Mouse (Mus musculus) neural tube, embryonic 13.5 days (tissue): ENCODE results near the gene Ddx47. TPM values are rescaled to one million over a fixed set of nuclear protein-coding genes. Genes with fewer than 3 reads are reported as not detected.

Source experiments
- ATAC-seq: fragments of 200-750 bp; cut with Nextera tagmentation; 2 replicates; pipeline ENCODE4 v1.8.0; 2017; ENCODE audit warnings: low read depth, mild to moderate bottlenecking, moderate TSS enrichment, moderate library complexity
- H3K27ac ChIP-seq: fragments of 300-500 bp; sonication (generic); replicated peaks from 2 replicates; pipeline ENCODE4 v1.5.1; 2015; ENCODE audit warnings: moderate library complexity, mild to moderate bottlenecking, inconsistent platforms
- H3K27me3 ChIP-seq: fragments of 300-500 bp; sonication (generic); 2 replicates; pipeline ENCODE4 v1.6.1; 2015; ENCODE audit warnings: mild to moderate bottlenecking, inconsistent platforms
- H3K36me3 ChIP-seq: fragments of 300-500 bp; sonication (generic); 2 replicates; pipeline ENCODE4 v1.6.1; 2015; ENCODE audit warnings: mild to moderate bottlenecking, inconsistent platforms
- H3K4me1 ChIP-seq: fragments of 300-500 bp; sonication (generic); replicated peaks from 2 replicates; pipeline ENCODE4 v1.6.1; 2015; ENCODE audit warnings: inconsistent platforms
- H3K4me2 ChIP-seq: fragments of 300-500 bp; sonication (generic); 2 replicates; pipeline ENCODE4 v1.6.1; 2015; ENCODE audit warnings: inconsistent platforms, mild to moderate bottlenecking, moderate library complexity
- H3K4me3 ChIP-seq: fragments of 300-500 bp; sonication (generic); 2 replicates; pipeline ENCODE4 v1.5.1; 2015; ENCODE audit warnings: mild to moderate bottlenecking, inconsistent platforms
- H3K9ac ChIP-seq: fragments of 300-500 bp; sonication (generic); 2 replicates; pipeline ENCODE4 v1.6.1; 2015; ENCODE audit warnings: moderate library complexity, mild to moderate bottlenecking, inconsistent platforms
- H3K9me3 ChIP-seq: fragments of 300-500 bp; sonication (generic); 2 replicates; pipeline ENCODE4 v1.6.1; 2016; ENCODE audit warnings: inconsistent platforms
- WGBS: fragments of 180-500 bp; shearing (Covaris S2); methylation state at CpG from one replicate; pipeline ENCODE4 v1.1.7; 2015; 5-methylcytosine and 5-hydroxymethylcytosine counted together
- polyA plus RNA-seq: library from polyadenylated mRNA; unstranded; fragments of >200 nt; fragmentation: Nextera tagmentation; extraction: Ambion mirVana; gene quantifications from 2 replicates; pipeline ENCODE4 v1.2.1, GENCODE M21; 2015

The Ddx47 gene
- polyA plus RNA-seq: 77.3 and 89.1 TPM in 2 replicates

GRCm38 (mm10) chr6:135011048-135011733 is at the start of gene Ddx47:
TSS of gene Ddx47 (plus strand) at chr6:135011612.
- 6% methylated on average over 19 of the region's 19 CpGs for WGBS
- Histone ChIP-seq H3K4me1 (peaks cover 11% of the 10 kb centered on the region), H3K9ac (peak within 1 kb of the TSS; percentile 82), H3K9me3 (no peaks in the 10 kb centered on the region), H3K4me3 (peak within 1 kb of the TSS; percentile 68), H3K36me3 (peaks cover 29% of the 10 kb centered on the region), H3K27ac (0 out of 2 replicates have a peak within 1 kb of the TSS, but pooled peaks have one; percentile 43), H3K4me2 (peak within 1 kb of the TSS; percentile 70), H3K27me3 (no peaks in the 10 kb centered on the region)
- peak; percentile 92 for ATAC-seq

- no peak overlapping the region for H3K4me2 ChIP-seq
- no peak for ATAC-seq
- 0 out of 2 replicates have a peak overlapping the region, but pooled peaks have one; percentile 2 for H3K27ac ChIP-seq
- no peaks in the 10 kb centered on the region for H3K36me3 ChIP-seq
- H3K4me1 ChIP-seq: peaks cover 12% of the 10 kb centered on the region
- 50% methylated on average over 9 of the region's 9 CpGs for WGBS
- no peaks in the 10 kb centered on the region for H3K9me3 ChIP-seq
- no peak overlapping the region for H3K4me3 ChIP-seq
- no peaks in the 10 kb centered on the region for H3K27me3 ChIP-seq
- H3K9ac ChIP-seq: no peak overlapping the region
Observed at GRCm38 (mm10) chr6:134961858-134962517, 49.4 kb upstream of the Ddx47 start.

GRCm38 (mm10) chr6:134962518-134962893 is 48.9 kb upstream of the Ddx47 start:
- 0 out of 2 replicates have a peak overlapping the region, but pooled peaks have one; percentile 2 for H3K27ac ChIP-seq
- no peaks in the 10 kb centered on the region for H3K27me3 ChIP-seq
- H3K9ac ChIP-seq: no peak overlapping the region
- H3K36me3 ChIP-seq: no peaks in the 10 kb centered on the region
- ATAC-seq: no peak
- 42% methylated on average over 5 of the region's 5 CpGs for WGBS
- H3K4me2 ChIP-seq: no peak overlapping the region
- H3K9me3 ChIP-seq: no peaks in the 10 kb centered on the region
- H3K4me3 ChIP-seq: no peak overlapping the region
- peaks cover 12% of the 10 kb centered on the region for H3K4me1 ChIP-seq

GRCm38 (mm10) chr6:134963910-134964309 is 47.5 kb upstream of the Ddx47 start:
- Histone ChIP-seq H3K9me3 (no peaks in the 10 kb centered on the region), H3K4me3 (no peak overlapping the region), H3K27ac (no peak overlapping the region), H3K36me3 (no peaks in the 10 kb centered on the region), H3K4me1 (peaks cover 12% of the 10 kb centered on the region), H3K27me3 (no peaks in the 10 kb centered on the region), H3K9ac (no peak overlapping the region), H3K4me2 (no peak overlapping the region)
- ATAC-seq: no peak
- WGBS: 73% methylated on average over 2 of the region's 2 CpGs

- Histone ChIP-seq H3K9me3 (no peaks in the 10 kb centered on the region), H3K27ac (no peak overlapping the region), H3K36me3 (no peaks in the 10 kb centered on the region), H3K4me1 (no peaks in the 10 kb centered on the region; the same call in 1 of the 2 replicates), H3K9ac (no peak overlapping the region), H3K4me3 (no peak overlapping the region), H3K27me3 (no peaks in the 10 kb centered on the region), H3K4me2 (no peak overlapping the region)
- ATAC-seq: no peak
- 87% methylated on average over 5 of the region's 5 CpGs for WGBS
Observed at GRCm38 (mm10) chr6:134966681-134967080, 44.7 kb upstream of the Ddx47 start.

- Histone ChIP-seq H3K27me3 (no peaks in the 10 kb centered on the region), H3K4me3 (no peak overlapping the region), H3K4me2 (no peak overlapping the region), H3K4me1 (no peaks in the 10 kb centered on the region), H3K9ac (no peak overlapping the region), H3K9me3 (no peaks in the 10 kb centered on the region), H3K27ac (no peak overlapping the region), H3K36me3 (no peaks in the 10 kb centered on the region)
- 83% methylated on average over 1 of the region's 1 CpGs for WGBS
- ATAC-seq: no peak
Observed at GRCm38 (mm10) chr6:134968326-134968725, 43.1 kb upstream of the Ddx47 start.

GRCm38 (mm10) chr6:134969498-134969897 is 41.9 kb upstream of the Ddx47 start:
- H3K27me3 ChIP-seq: no peaks in the 10 kb centered on the region
- H3K27ac ChIP-seq: no peak overlapping the region
- H3K9ac ChIP-seq: no peak overlapping the region
- H3K9me3 ChIP-seq: no peaks in the 10 kb centered on the region
- WGBS: 98% methylated on average over 2 of the region's 2 CpGs
- ATAC-seq: no peak
- H3K4me3 ChIP-seq: no peak overlapping the region
- H3K4me1 ChIP-seq: no peaks in the 10 kb centered on the region
- H3K36me3 ChIP-seq: no peaks in the 10 kb centered on the region
- no peak overlapping the region for H3K4me2 ChIP-seq

- WGBS: 53% methylated on average over 4 of the region's 4 CpGs
Observed at GRCm38 (mm10) chr6:134972096-134972495, 39.3 kb upstream of the Ddx47 start.

GRCm38 (mm10) chr6:134976628-134977027 is 34.8 kb upstream of the Ddx47 start:
- Histone ChIP-seq H3K36me3 (no peaks in the 10 kb centered on the region), H3K27ac (no peak overlapping the region)
- no peak for ATAC-seq

More at GRCm38 (mm10) chr6:134972096-134972495, 39.3 kb upstream of the Ddx47 start:
- Histone ChIP-seq H3K9ac (no peak overlapping the region), H3K27ac (no peak overlapping the region), H3K4me1 (peaks cover 7% of the 10 kb centered on the region; the same call in 1 of the 2 replicates), H3K36me3 (no peaks in the 10 kb centered on the region), H3K9me3 (no peaks in the 10 kb centered on the region), H3K4me3 (no peak overlapping the region), H3K27me3 (no peaks in the 10 kb centered on the region), H3K4me2 (no peak overlapping the region)
- ATAC-seq: no peak

GRCm38 (mm10) chr6:134981231-134982062 is 30.0 kb upstream of the Ddx47 start, which contains the start of gene Apold1:
TSS of gene Apold1 (plus strand) at chr6:134981718.
- Histone ChIP-seq H3K27me3 (no peaks in the 10 kb centered on the region), H3K36me3 (no peaks in the 10 kb centered on the region), H3K9me3 (no peaks in the 10 kb centered on the region), H3K4me2 (peak within 1 kb of the TSS; percentile 85), H3K27ac (0 out of 2 replicates have a peak within 1 kb of the TSS, but pooled peaks have one; percentile 15), H3K4me1 (peaks cover 25% of the 10 kb centered on the region), H3K9ac (no peak within 1 kb of the TSS), H3K4me3 (peak within 1 kb of the TSS; percentile 10)
- ATAC-seq: no peak
- WGBS: 39% methylated on average over 22 of the region's 22 CpGs

More at GRCm38 (mm10) chr6:134976628-134977027, 34.8 kb upstream of the Ddx47 start:
- peaks cover 16% of the 10 kb centered on the region; the same call in 1 of the 2 replicates for H3K4me1 ChIP-seq
- WGBS: 45% methylated on average over 6 of the region's 6 CpGs
- H3K4me3 ChIP-seq: no peak overlapping the region
- no peak overlapping the region for H3K9ac ChIP-seq
- H3K27me3 ChIP-seq: no peaks in the 10 kb centered on the region
- no peaks in the 10 kb centered on the region for H3K9me3 ChIP-seq
- H3K4me2 ChIP-seq: no peak overlapping the region

- Histone ChIP-seq H3K27me3 (no peaks in the 10 kb centered on the region), H3K9me3 (no peaks in the 10 kb centered on the region), H3K36me3 (no peaks in the 10 kb centered on the region), H3K4me1 (peaks cover 25% of the 10 kb centered on the region), H3K4me3 (peak overlapping the region; percentile 62), H3K4me2 (peak overlapping the region; percentile 85), H3K9ac (peak overlapping the region; percentile 80), H3K27ac (peak overlapping the region; percentile 61; the same call in 1 of the 2 replicates)
- 3% methylated on average over 61 of the region's 62 CpGs for WGBS
- ATAC-seq: peak; percentile 89
Observed at GRCm38 (mm10) chr6:134983529-134984370, 27.7 kb upstream of the Ddx47 start.
